Mouse (Mus musculus): Measurements from ENCODE around the gene Cdk4.

- TF ChIP-seq CTCF (IDR thresholded peaks at IDR 0.05; ENCODE audit: low read depth) (no peak), EP300 (IDR thresholded peaks at IDR 0.05; ENCODE audit: low read depth) (no peak)
Observed at GRCm38 (mm10) chr10:127048608-127049394, 14.5 kb upstream of the Cdk4 start.
